Mouse (Mus musculus) monocyte, adult 2 months (primary cell): ENCODE results near the gene Vasn.
A peak's percentile ranks its signal among the peaks of the same experiment; 100 is the strongest.
"Not testable (repeated sequence)": the region's sequence is repeated elsewhere in the genome, so short reads cannot be mapped to it uniquely, and the experiment has no call there.

ENCODE experiments used
- DNase-seq, 2 experiments: peaks; one replicate each; pipeline ENCODE4 v3.0.0; 2022; ENCODE audit warnings: low spot score in 2 of 2, low read depth in 1 of 2

The Vasn gene

GRCm38 (mm10) chr16:4661605-4662004 lies 21.9 kb downstream of the Vasn start:
- no peak for DNase-seq

GRCm38 (mm10) chr16:4663806-4664205 lies 24.1 kb downstream of the Vasn start:
- DNase-seq: no peak

- no peak for DNase-seq
These were observed 26.0 kb downstream of the Vasn start for GRCm38 (mm10) chr16:4665726-4666125.

- DNase-seq: peak; percentile 33 to 56
These were observed 27.6 kb downstream of the Vasn start for GRCm38 (mm10) chr16:4667190-4667808.

- no peak for DNase-seq
These were observed 30.6 kb downstream of the Vasn start for GRCm38 (mm10) chr16:4670317-4670716.

GRCm38 (mm10) chr16:4674091-4674490 lies 34.4 kb downstream of the Vasn start:
- peak in 1 of 2 experiments; percentile 22 for DNase-seq

GRCm38 (mm10) chr16:4676836-4677235 lies 37.1 kb downstream of the Vasn start:
- DNase-seq: no peak

- DNase-seq: no peak
These were observed 38.3 kb downstream of the Vasn start for GRCm38 (mm10) chr16:4678080-4678479.

GRCm38 (mm10) chr16:4679121-4680018 lies 39.6 kb downstream of the Vasn start, which contains the start of gene Coro7:
Gene Coro7, minus strand, starts transcription at chr16:4679777.
- peak; percentile 78 for DNase-seq

- DNase-seq: not testable (repeated sequence)
These were observed 41.2 kb downstream of the Vasn start for GRCm38 (mm10) chr16:4680922-4681455.

- no peak for DNase-seq
These were observed 43.0 kb downstream of the Vasn start for GRCm38 (mm10) chr16:4682628-4683179.

GRCm38 (mm10) chr16:4683193-4683580 lies 43.4 kb downstream of the Vasn start:
- no peak for DNase-seq

GRCm38 (mm10) chr16:4683581-4684456 lies 44.1 kb downstream of the Vasn start:
- DNase-seq: peak; percentile 78 to 92

- no peak for DNase-seq
These were observed 44.7 kb downstream of the Vasn start for GRCm38 (mm10) chr16:4684457-4684791.

GRCm38 (mm10) chr16:4689371-4689770 lies 49.6 kb downstream of the Vasn start:
- not testable (repeated sequence) for DNase-seq
